Mouse (Mus musculus) liver, postnatal 0 days (tissue): ENCODE measurements around the gene Gm10283.

Experiments used
- CTCF ChIP-seq: sonication (generic); IDR thresholded peaks from 2 replicates; pipeline ENCODE4 v1.5.1; 2016; ENCODE audit warnings: antibody characterized with exemption, low read depth
- EP300 ChIP-seq: IDR thresholded peaks from 2 replicates; pipeline ENCODE4 v1.6.1; 2016; ENCODE audit warnings: antibody characterized with exemption, low read depth, mild to moderate bottlenecking

GRCm38 (mm10) chr8:60449296-60449695 lies 53.7 kb downstream of the Gm10283 start:
- no peak for TF ChIP-seq CTCF
- TF ChIP-seq EP300: no peak
